Mouse (Mus musculus) MEL (cell line): ENCODE results near the gene Fbxl19.

ENCODE experiments used
- CHD1 ChIP-seq: IDR thresholded peaks from 2 replicates; pipeline ENCODE4 v1.6.1; 2012; ENCODE audit warnings: low read depth, mild to moderate bottlenecking, inconsistent platforms, low read length, improper control_type of control experiment
- MYC ChIP-seq: IDR thresholded peaks from 2 replicates; pipeline ENCODE4 v1.6.1; 2011; ENCODE audit warnings: low read depth, mild to moderate bottlenecking, low read length, improper control_type of control experiment, moderate library complexity
- POLR2A ChIP-seq, 2 experiments: IDR thresholded peaks; 2 replicates each; pipeline ENCODE4 v1.6.1; 2011 to 2012; ENCODE audit warnings: low read length in 2 of 2, mild to moderate bottlenecking in 2 of 2, control low read depth in 1 of 2, improper control_type of control experiment in 1 of 2, low read depth in 1 of 2, moderate library complexity in 1 of 2; ENCODE audit not compliant: control insufficient read depth in 1 of 2, insufficient read depth in 1 of 2, poor library complexity in 1 of 2
- SIN3A ChIP-seq: IDR thresholded peaks from 2 replicates; pipeline ENCODE4 v1.6.1; 2012; ENCODE audit warnings: low read length, improper control_type of control experiment, inconsistent platforms

- TF ChIP-seq MYC, result no peak
- TF ChIP-seq CHD1, result no peak
- no peak for TF ChIP-seq POLR2A (IDR thresholded peaks at IDR 0.05; ENCODE audit: control insufficient read depth in 1 of 2, insufficient read depth in 1 of 2, low read depth in 1 of 2, low read length in 2 of 2, poor library complexity in 1 of 2)
- no peak for TF ChIP-seq SIN3A
These were observed 7.3 kb downstream of the Fbxl19 start for GRCm38 (mm10) chr7:127751619-127752018.
